Mouse (Mus musculus) G1E (cell line): ENCODE results near the gene Itga11.

Source experiments
- CTCF ChIP-seq: IDR thresholded peaks from 2 replicates; pipeline ENCODE4 v1.5.1; 2012; ENCODE audit warnings: low read depth, low read length, inconsistent platforms, mixed read lengths
- GATA1 ChIP-seq: IDR thresholded peaks from 2 replicates; pipeline ENCODE4 v1.6.1; 2012; ENCODE audit warnings: borderline replicate concordance, low read length, inconsistent platforms, mixed read lengths
- GATA2 ChIP-seq: IDR thresholded peaks from 2 replicates; pipeline ENCODE4 v1.6.1; 2012; ENCODE audit warnings: low read depth, low read length, inconsistent platforms, borderline replicate concordance
- POLR2AphosphoS5 ChIP-seq: IDR thresholded peaks from 2 replicates; pipeline ENCODE4 v1.6.1; 2012; ENCODE audit warnings: low read depth, low read length, inconsistent platforms; ENCODE audit not compliant: insufficient replicate concordance
- TAL1 ChIP-seq: conservative IDR thresholded peaks from 2 replicates; pipeline ENCODE4 v1.6.1; 2012; ENCODE audit warnings: low read depth, low read length, inconsistent platforms, mixed read lengths

DNA sequence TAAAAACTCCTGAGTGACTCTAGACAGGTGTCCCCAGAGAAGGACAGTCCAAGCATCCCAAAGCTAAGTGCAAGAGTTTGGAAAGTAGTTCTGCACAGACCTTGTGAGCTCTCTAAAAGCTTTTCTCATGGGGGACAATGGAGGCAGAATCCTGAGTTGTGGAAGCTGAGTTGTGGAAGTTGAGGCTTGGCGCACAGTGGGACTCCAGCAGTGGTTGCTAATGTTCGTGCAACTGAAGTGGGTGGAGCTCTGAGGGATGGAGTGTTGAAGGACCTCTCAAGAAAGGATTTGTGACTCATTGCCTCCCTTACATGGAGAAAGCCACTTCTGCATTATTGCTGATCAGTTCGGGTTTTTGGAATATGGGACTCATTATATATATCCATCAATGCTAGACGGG, 1.8 kb downstream of the Itga11 start:
- TF ChIP-seq CTCF: no peak
- no peak for TF ChIP-seq GATA1
- no peak for TF ChIP-seq TAL1
- TF ChIP-seq POLR2AphosphoS5: no peak
- TF ChIP-seq GATA2: no peak
